Mouse (Mus musculus): ENCODE data around the gene Ptprs. TPM values are rescaled to one million over a fixed set of nuclear protein-coding genes. Genes with fewer than 3 reads are reported as not detected.

The Ptprs gene
- polyA plus RNA-seq, 1 experiment from 2014 or later = 118 TPM

GRCm38 (mm10) chr17:56373136-56374034 is 102.9 kb downstream of the Ptprs start:
- Histone ChIP-seq H3K27me3 (no peaks in the 10 kb centered on the region), H3K9me3 (replicated peaks) (no peaks in the 10 kb centered on the region), H3K9ac (no peak overlapping the region), H3K4me3 (replicated peaks) (no peak overlapping the region), H3K4me1 (no peaks in the 10 kb centered on the region), H3K36me3 (peaks cover 89% of the 10 kb centered on the region), H3K4me2 (replicated peaks) (no peak overlapping the region), H3K27ac (replicated peaks) (no peak overlapping the region)
- ATAC-seq (ENCODE audit: insufficient number of reproducible peaks, low FRiP score, low TSS enrichment, low read depth) = no peak
- 78% methylated on average over 17 of the region's 17 CpGs for WGBS

GRCm38 (mm10) chr17:56372109-56372508 is 104.2 kb downstream of the Ptprs start:
- no peaks in the 10 kb centered on the region for H3K27me3 ChIP-seq
- H3K9me3 ChIP-seq (replicated peaks) = no peaks in the 10 kb centered on the region
- WGBS = 64% methylated on average over 4 of the region's 4 CpGs
- no peak overlapping the region for H3K27ac ChIP-seq (replicated peaks)
- no peak overlapping the region for H3K4me3 ChIP-seq (replicated peaks)
- no peaks in the 10 kb centered on the region for H3K4me1 ChIP-seq
- no peak overlapping the region for H3K4me2 ChIP-seq (replicated peaks)
- H3K9ac ChIP-seq = no peak overlapping the region
- peaks cover 84% of the 10 kb centered on the region for H3K36me3 ChIP-seq
- no peak for ATAC-seq (ENCODE audit: insufficient number of reproducible peaks, low FRiP score, low TSS enrichment, low read depth)

DNA sequence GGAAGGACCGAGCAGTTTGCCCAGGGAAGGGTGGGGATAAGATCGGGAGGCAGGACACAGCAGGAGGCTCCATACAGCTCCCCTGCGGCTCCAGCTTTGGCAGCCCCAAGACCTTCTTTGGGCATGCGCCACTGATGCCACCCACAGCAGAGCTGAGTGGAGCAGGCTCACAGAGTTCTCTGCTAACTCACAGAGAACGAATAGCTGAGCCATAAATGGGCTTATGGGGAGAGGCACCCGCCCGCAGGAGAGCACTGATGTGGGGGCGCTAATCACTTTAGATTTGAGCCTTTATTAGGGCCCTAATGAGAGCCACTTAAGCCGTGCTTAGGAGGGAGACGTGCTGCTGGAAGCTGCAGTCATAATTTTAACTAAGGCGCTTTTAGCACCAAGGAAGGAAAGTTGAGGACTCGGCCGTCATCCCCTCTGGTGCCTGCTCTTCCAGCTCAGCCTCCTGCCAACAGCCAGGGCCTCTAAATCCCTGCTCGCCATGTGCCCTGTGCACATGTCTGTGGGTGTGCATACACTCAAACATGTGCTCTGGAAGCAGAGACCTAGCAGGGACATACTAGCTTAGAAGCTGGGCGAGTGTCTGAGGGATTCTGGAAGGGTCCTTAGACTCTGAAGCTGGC is 105.1 kb downstream of the Ptprs start:
- Histone ChIP-seq H3K9me3 (replicated peaks) (no peaks in the 10 kb centered on the region), H3K4me3 (replicated peaks) (no peak overlapping the region), H3K4me1 (no peaks in the 10 kb centered on the region), H3K4me2 (replicated peaks) (no peak overlapping the region), H3K36me3 (peaks cover 79% of the 10 kb centered on the region), H3K9ac (no peak overlapping the region), H3K27ac (replicated peaks) (no peak overlapping the region), H3K27me3 (no peaks in the 10 kb centered on the region)
- no peak for ATAC-seq (ENCODE audit: insufficient number of reproducible peaks, low FRiP score, low TSS enrichment, low read depth)
- WGBS = 82% methylated on average over 15 of the region's 15 CpGs

DNA sequence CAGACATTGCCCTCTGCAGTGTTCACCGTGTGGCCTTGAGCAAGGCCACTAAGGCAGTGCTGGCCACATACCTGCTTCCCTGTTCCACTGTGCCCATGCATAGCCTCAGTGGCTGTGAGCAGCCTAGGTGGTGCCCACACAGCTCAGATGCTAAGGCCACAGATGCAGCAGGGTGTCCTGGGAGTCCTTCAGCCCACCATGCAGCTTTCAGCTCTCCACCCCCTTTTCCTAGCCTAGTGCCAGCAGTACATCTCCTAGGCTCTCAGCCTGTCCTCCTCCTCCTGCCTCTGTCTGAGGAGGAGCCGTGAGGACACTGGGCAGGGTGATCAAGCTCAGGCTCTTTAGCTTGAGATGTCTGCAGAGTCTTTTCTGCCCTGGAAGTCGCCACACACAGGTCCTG is 106.2 kb downstream of the Ptprs start:
- H3K4me1 ChIP-seq = peaks cover 4% of the 10 kb centered on the region; the same call in 1 of the 2 replicates
- H3K36me3 ChIP-seq = peaks cover 75% of the 10 kb centered on the region
- H3K4me3 ChIP-seq (replicated peaks) = no peak overlapping the region
- 96% methylated on average over 3 of the region's 3 CpGs for WGBS
- no peak overlapping the region for H3K4me2 ChIP-seq (replicated peaks)
- no peaks in the 10 kb centered on the region for H3K9me3 ChIP-seq (replicated peaks)
- H3K27me3 ChIP-seq = no peaks in the 10 kb centered on the region
- no peak overlapping the region for H3K27ac ChIP-seq (replicated peaks)
- no peak overlapping the region for H3K9ac ChIP-seq
- no peak for ATAC-seq (ENCODE audit: insufficient number of reproducible peaks, low FRiP score, low TSS enrichment, low read depth)

- H3K9me3 ChIP-seq (replicated peaks) = no peaks in the 10 kb centered on the region
- peaks cover 66% of the 10 kb centered on the region for H3K36me3 ChIP-seq
- WGBS = 92% methylated on average over 6 of the region's 6 CpGs
- ATAC-seq (ENCODE audit: insufficient number of reproducible peaks, low FRiP score, low TSS enrichment, low read depth) = no peak
- H3K4me1 ChIP-seq = peaks cover 4% of the 10 kb centered on the region; the same call in 1 of the 2 replicates
- no peak overlapping the region for H3K9ac ChIP-seq
- no peaks in the 10 kb centered on the region for H3K27me3 ChIP-seq
- no peak overlapping the region for H3K27ac ChIP-seq (replicated peaks)
- no peak overlapping the region for H3K4me2 ChIP-seq (replicated peaks)
- no peak overlapping the region for H3K4me3 ChIP-seq (replicated peaks)
Measured at GRCm38 (mm10) chr17:56368291-56368790, 107.9 kb downstream of the Ptprs start.

- Histone ChIP-seq H3K4me3 (replicated peaks) (no peak overlapping the region), H3K27ac (replicated peaks) (no peak overlapping the region), H3K4me2 (replicated peaks) (no peak overlapping the region), H3K4me1 (peaks cover 4% of the 10 kb centered on the region; the same call in 1 of the 2 replicates), H3K9me3 (replicated peaks) (no peaks in the 10 kb centered on the region), H3K27me3 (no peaks in the 10 kb centered on the region), H3K9ac (no peak overlapping the region), H3K36me3 (peaks cover 63% of the 10 kb centered on the region)
- ATAC-seq (ENCODE audit: insufficient number of reproducible peaks, low FRiP score, low TSS enrichment, low read depth) = no peak
- WGBS = 63% methylated on average over 7 of the region's 7 CpGs
Measured at GRCm38 (mm10) chr17:56365791-56366673, 110.3 kb downstream of the Ptprs start.

Small RNAs within 50 kb of the gene (microRNA-seq; reads per million reads assigned to microRNA genes)
- not detected for gene Mir6977 (ENCODE audit: borderline number of aligned reads)

Other genes starting within 250 kb of the Ptprs start
- gene Fem1a, start 219.7 kb downstream of the Ptprs start, polyA plus RNA-seq (2015; fragmentation: Nextera tagmentation; extraction: Ambion mirVana) = 15.0 and 15.4 TPM in 2 replicates
- 6.7 and 7.4 TPM in 2 replicates for gene Ticam1, start 199.7 kb downstream of the Ptprs start, polyA plus RNA-seq (2015; fragmentation: Nextera tagmentation; extraction: Ambion mirVana)
- gene Plin3, start 183.6 kb downstream of the Ptprs start, polyA plus RNA-seq (2015; fragmentation: Nextera tagmentation; extraction: Ambion mirVana) = 89.5 and 92.6 TPM in 2 replicates
- gene Arrdc5, start 176.2 kb downstream of the Ptprs start, polyA plus RNA-seq (2015; fragmentation: Nextera tagmentation; extraction: Ambion mirVana) = 0.33 TPM in 1 of 2 replicates, not detected in the other
- 110 and 113 TPM in 2 replicates for gene Uhrf1, start 173.2 kb downstream of the Ptprs start, polyA plus RNA-seq (2015; fragmentation: Nextera tagmentation; extraction: Ambion mirVana)
- gene Kdm4b, start 150.4 kb downstream of the Ptprs start, polyA plus RNA-seq (2015; fragmentation: Nextera tagmentation; extraction: Ambion mirVana) = 40.1 and 43.6 TPM in 2 replicates
- gene Znrf4, start 35.9 kb upstream of the Ptprs start, polyA plus RNA-seq (2015; fragmentation: Nextera tagmentation; extraction: Ambion mirVana) = not detected in 2 replicates
- gene Gm20219, start 77.9 kb upstream of the Ptprs start, polyA plus RNA-seq (2015; fragmentation: Nextera tagmentation; extraction: Ambion mirVana) = 13.1 and 16.5 TPM in 2 replicates
- gene Safb2, start 108.1 kb upstream of the Ptprs start, polyA plus RNA-seq (2015; fragmentation: Nextera tagmentation; extraction: Ambion mirVana) = 87.5 and 98.4 TPM in 2 replicates
- gene Safb, start 108.3 kb upstream of the Ptprs start, polyA plus RNA-seq (2015; fragmentation: Nextera tagmentation; extraction: Ambion mirVana) = 101 and 109 TPM in 2 replicates
- 262 and 270 TPM in 2 replicates for gene 2410015M20Rik, start 133.3 kb upstream of the Ptprs start, polyA plus RNA-seq (2015; fragmentation: Nextera tagmentation; extraction: Ambion mirVana)
- gene Rpl36, start 136.9 kb upstream of the Ptprs start, polyA plus RNA-seq (2015; fragmentation: Nextera tagmentation; extraction: Ambion mirVana) = 1,900 and 1,905 TPM in 2 replicates
- 49.7 and 50.5 TPM in 2 replicates for gene Lonp1, start 150.4 kb upstream of the Ptprs start, polyA plus RNA-seq (2015; fragmentation: Nextera tagmentation; extraction: Ambion mirVana)
- gene Catsperd, start 151.7 kb upstream of the Ptprs start, polyA plus RNA-seq (2015; fragmentation: Nextera tagmentation; extraction: Ambion mirVana) = 0.45 and 1.0 TPM in 2 replicates
- gene Ranbp3, start 196.8 kb upstream of the Ptprs start, polyA plus RNA-seq (2015; fragmentation: Nextera tagmentation; extraction: Ambion mirVana) = 90.4 and 91.7 TPM in 2 replicates
- 422 and 425 TPM in 2 replicates for gene Ndufa11, start 241.3 kb upstream of the Ptprs start, polyA plus RNA-seq (2015; fragmentation: Nextera tagmentation; extraction: Ambion mirVana)
- 23.9 and 26.1 TPM in 2 replicates for gene Vmac, start 241.5 kb upstream of the Ptprs start, polyA plus RNA-seq (2015; fragmentation: Nextera tagmentation; extraction: Ambion mirVana)

Measured in embryonic facial prominence, embryonic 15.5 days (tissue).